Mouse (Mus musculus) embryonic facial prominence, embryonic 11.5 days (tissue): ENCODE results near the gene 4933424G06Rik. TPM values are rescaled to one million over a fixed set of nuclear protein-coding genes. Genes with fewer than 3 reads are reported as not detected.

Source experiments
- ATAC-seq: fragments of 200-750 bp; cut with Nextera tagmentation; replicated peaks from 2 replicates; pipeline ENCODE4 v1.8.0; 2017; ENCODE audit warnings: low read depth; ENCODE audit not compliant: insufficient number of reproducible peaks, low FRiP score, low TSS enrichment
- DNase-seq: peaks from one replicate; pipeline ENCODE4 v3.0.0-alpha.2; 2015; ENCODE audit warnings: low spot score
- H3K27ac ChIP-seq: fragments of 300-500 bp; sonication (generic); replicated peaks from 2 replicates; pipeline ENCODE4 v1.5.1; 2014; ENCODE audit warnings: mild to moderate bottlenecking, low read depth, low read length, control low read depth
- H3K27me3 ChIP-seq: fragments of 300-500 bp; sonication (generic); 2 replicates; pipeline ENCODE4 v1.6.1; 2014; ENCODE audit warnings: mild to moderate bottlenecking, low read length, moderate library complexity, mixed read lengths; ENCODE audit not compliant: control insufficient read depth, insufficient read depth
- H3K36me3 ChIP-seq: fragments of 300-500 bp; sonication (generic); replicated peaks from 2 replicates; pipeline ENCODE4 v1.6.1; 2014; ENCODE audit warnings: low read depth, mild to moderate bottlenecking, low read length, moderate library complexity, mixed read lengths; ENCODE audit not compliant: control insufficient read depth, insufficient read depth
- H3K4me1 ChIP-seq: fragments of 300-500 bp; sonication (generic); 2 replicates; pipeline ENCODE4 v1.6.1; 2014; ENCODE audit warnings: low read length, mixed read lengths; ENCODE audit not compliant: control insufficient read depth, insufficient read depth
- H3K4me2 ChIP-seq: fragments of 300-500 bp; sonication (generic); 2 replicates; pipeline ENCODE4 v1.6.1; 2014; ENCODE audit warnings: low read depth, mild to moderate bottlenecking, control low read depth, low read length, moderate library complexity
- H3K4me3 ChIP-seq: fragments of 300-500 bp; sonication (generic); 2 replicates; pipeline ENCODE4 v1.5.1; 2014; ENCODE audit warnings: low read depth, low read length, control low read depth
- H3K9ac ChIP-seq: fragments of 300-500 bp; sonication (generic); replicated peaks from 2 replicates; pipeline ENCODE4 v1.6.1; 2014; ENCODE audit warnings: mild to moderate bottlenecking, control low read depth, low read length
- H3K9me3 ChIP-seq: fragments of 300-500 bp; sonication (generic); replicated peaks from 2 replicates; pipeline ENCODE4 v1.6.1; 2016; ENCODE audit warnings: mild to moderate bottlenecking, low read length, inconsistent platforms, mixed read lengths; ENCODE audit not compliant: control insufficient read depth
- WGBS: fragments of 180-500 bp; shearing (Covaris S2); extraction: QIAGEN DNeasy Blood & Tissue Kit; methylation state at CpG from one replicate; pipeline ENCODE4 v1.1.7; 2014; 5-methylcytosine and 5-hydroxymethylcytosine counted together
- polyA plus RNA-seq: library from polyadenylated mRNA; unstranded; fragments of >200 nt; fragmentation: Nextera tagmentation; extraction: Ambion mirVana; gene quantifications from 2 replicates; pipeline ENCODE4 v1.2.1, GENCODE M21; 2014

Gene 4933424G06Rik
- polyA plus RNA-seq, 1 experiment from 2014 or later, result 0.31 TPM

- DNase-seq (no peak), ATAC-seq (no peak)
- H3K9me3 ChIP-seq, result no peaks in the 10 kb centered on the region
- H3K27ac ChIP-seq, result no peak overlapping the region
- no peak overlapping the region for H3K4me3 ChIP-seq
- 0 out of 2 replicates have a peak, but pooled peaks cover 4% of the 10 kb centered on the region for H3K27me3 ChIP-seq
- H3K9ac ChIP-seq, result no peak overlapping the region
- no peaks in the 10 kb centered on the region for H3K4me1 ChIP-seq
- H3K4me2 ChIP-seq, result no peak overlapping the region
- H3K36me3 ChIP-seq, result no peaks in the 10 kb centered on the region
- WGBS, result 61% methylated on average over 10 of the region's 10 CpGs
These were observed 57.4 kb downstream of the 4933424G06Rik start for GRCm38 (mm10) chr1:36767321-36767720.

DNA sequence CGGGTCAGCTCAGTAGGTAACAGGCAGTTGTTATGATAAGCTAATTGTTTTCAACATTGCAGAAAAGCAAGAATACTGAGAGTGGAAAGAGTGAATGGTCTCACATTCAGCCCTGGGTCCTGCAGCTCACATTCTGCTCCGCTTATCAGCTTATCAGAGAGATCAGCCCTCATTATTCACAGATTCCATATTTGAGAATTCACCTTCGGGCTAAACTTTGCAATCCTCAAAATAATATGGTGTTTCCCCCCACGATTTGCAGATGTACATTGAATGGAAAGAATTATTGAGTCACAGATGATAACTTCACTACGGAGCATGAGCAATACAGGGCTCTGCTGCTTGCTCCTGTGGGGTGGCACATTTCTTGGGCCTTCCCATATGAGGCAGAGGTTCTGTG, 58.8 kb downstream of the 4933424G06Rik start:
- DNase-seq, result no peak
- 66% methylated on average over 5 of the region's 5 CpGs for WGBS

DNA sequence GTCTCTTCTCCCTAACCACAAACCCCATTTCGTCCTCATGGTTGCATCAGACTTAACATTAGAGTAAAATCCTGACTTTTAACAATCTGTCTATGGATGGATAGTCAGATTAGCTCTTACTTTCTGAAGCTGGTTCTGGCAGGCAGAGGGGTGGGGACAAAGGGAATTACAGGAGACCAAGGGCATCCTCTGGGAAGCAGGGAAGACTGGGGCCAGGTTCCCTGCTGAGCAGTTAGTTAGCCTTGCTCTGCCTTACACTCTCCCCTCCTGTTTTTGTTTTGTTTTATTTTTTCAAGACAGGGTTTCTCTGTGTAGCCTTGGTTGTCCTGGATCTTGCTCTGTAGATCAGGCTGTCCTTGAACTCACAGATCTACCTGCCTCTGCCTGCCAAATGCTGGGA, 60.0 kb downstream of the 4933424G06Rik start:
- Histone ChIP-seq H3K27ac (no peak overlapping the region), H3K4me3 (no peak overlapping the region), H3K4me2 (no peak overlapping the region), H3K9me3 (no peaks in the 10 kb centered on the region), H3K27me3 (0 out of 2 replicates have a peak, but pooled peaks cover 4% of the 10 kb centered on the region), H3K4me1 (no peaks in the 10 kb centered on the region), H3K36me3 (no peaks in the 10 kb centered on the region), H3K9ac (no peak overlapping the region)
- ATAC-seq (no peak), DNase-seq (no peak)
- 89% methylated on average over 1 of the region's 1 CpGs for WGBS

More for the DNA sequence above, 58.8 kb downstream of the 4933424G06Rik start:
- no peak overlapping the region for H3K4me2 ChIP-seq
- no peak overlapping the region for H3K9ac ChIP-seq
- H3K27ac ChIP-seq, result no peak overlapping the region
- no peak overlapping the region for H3K4me3 ChIP-seq
- no peaks in the 10 kb centered on the region for H3K36me3 ChIP-seq
- no peak for ATAC-seq
- H3K27me3 ChIP-seq, result 0 out of 2 replicates have a peak, but pooled peaks cover 4% of the 10 kb centered on the region
- no peaks in the 10 kb centered on the region for H3K9me3 ChIP-seq
- H3K4me1 ChIP-seq, result no peaks in the 10 kb centered on the region

DNA sequence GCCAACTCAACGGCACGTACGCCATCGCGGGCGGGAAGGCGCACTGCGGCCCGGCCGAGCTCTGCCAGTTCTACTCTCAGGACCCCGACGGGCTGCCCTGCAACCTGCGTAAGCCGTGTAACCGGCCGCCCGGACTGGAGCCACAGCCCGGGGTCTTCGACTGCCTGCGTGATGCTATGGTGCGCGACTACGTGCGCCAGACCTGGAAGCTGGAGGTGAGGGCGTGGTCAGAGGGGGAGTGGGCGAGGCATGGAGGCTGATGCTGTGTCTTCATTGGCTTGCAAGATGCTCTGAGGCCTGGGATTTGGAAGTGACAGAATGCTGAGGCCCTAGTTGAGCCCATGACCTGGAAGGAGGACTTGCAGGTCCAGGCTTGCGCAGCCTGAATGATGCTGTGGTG, 61.0 kb downstream of the 4933424G06Rik start:
- H3K9ac ChIP-seq, result no peak overlapping the region
- H3K4me3 ChIP-seq, result no peak overlapping the region
- H3K27ac ChIP-seq, result no peak overlapping the region
- H3K4me2 ChIP-seq, result peak overlapping the region; percentile 30
- H3K9me3 ChIP-seq, result no peaks in the 10 kb centered on the region
- H3K4me1 ChIP-seq, result no peaks in the 10 kb centered on the region
- 0 out of 2 replicates have a peak, but pooled peaks cover 4% of the 10 kb centered on the region for H3K27me3 ChIP-seq
- no peaks in the 10 kb centered on the region for H3K36me3 ChIP-seq
- peak; percentile 33 for DNase-seq
- ATAC-seq, result peak; percentile 29; the same call in 1 of the 2 replicates
- WGBS, result 16% methylated on average over 27 of the region's 27 CpGs

DNA sequence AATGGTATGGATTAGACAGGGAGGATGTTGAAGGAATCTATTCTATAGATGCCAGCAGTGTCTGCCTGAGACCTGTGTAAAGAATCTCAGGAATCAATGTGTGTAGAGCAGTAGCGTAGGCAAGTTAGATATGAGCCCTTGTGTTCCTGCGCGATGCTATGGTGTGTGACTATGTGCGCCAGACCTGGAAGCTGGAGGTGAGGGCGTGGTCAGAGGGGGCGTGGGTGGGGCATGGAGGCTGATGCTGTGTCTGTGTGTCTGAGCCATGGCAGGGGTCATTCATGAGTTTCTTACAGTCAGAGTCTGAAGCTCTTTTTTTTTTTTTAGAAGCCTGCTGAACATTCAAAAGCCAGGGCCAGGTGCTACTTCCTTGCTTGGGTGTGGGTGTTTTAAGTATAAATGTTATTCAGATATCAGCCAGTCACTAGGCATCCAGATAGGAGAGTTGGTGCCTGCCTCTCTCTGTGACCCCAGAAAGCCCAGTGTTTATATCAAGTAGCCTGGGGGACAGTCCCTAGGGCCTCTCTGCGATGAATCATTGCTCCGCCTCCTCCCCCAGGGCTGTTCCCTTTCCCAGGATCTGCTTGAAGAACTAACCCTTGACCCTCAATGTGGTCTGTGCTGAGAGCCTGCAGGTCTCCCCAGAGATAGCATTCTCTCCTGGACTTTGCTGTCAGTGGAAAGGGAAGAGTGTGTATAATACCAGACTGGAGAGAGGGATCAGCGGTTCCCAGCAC, 62.4 kb downstream of the 4933424G06Rik start:
- 85% methylated on average over 9 of the region's 9 CpGs for WGBS
- no peak overlapping the region for H3K27ac ChIP-seq
- no peak overlapping the region for H3K4me3 ChIP-seq
- H3K36me3 ChIP-seq, result no peaks in the 10 kb centered on the region
- no peaks in the 10 kb centered on the region for H3K4me1 ChIP-seq
- no peak for DNase-seq
- no peak overlapping the region for H3K4me2 ChIP-seq
- no peak for ATAC-seq
- H3K9me3 ChIP-seq, result no peaks in the 10 kb centered on the region
- no peak overlapping the region for H3K9ac ChIP-seq
- 0 out of 2 replicates have a peak, but pooled peaks cover 4% of the 10 kb centered on the region for H3K27me3 ChIP-seq

GRCm38 (mm10) chr1:36780793-36781192, 70.8 kb downstream of the 4933424G06Rik start:
- Histone ChIP-seq H3K36me3 (no peaks in the 10 kb centered on the region), H3K4me2 (no peak overlapping the region), H3K4me1 (no peaks in the 10 kb centered on the region), H3K9ac (no peak overlapping the region), H3K9me3 (no peaks in the 10 kb centered on the region), H3K4me3 (no peak overlapping the region), H3K27ac (no peak overlapping the region), H3K27me3 (no peaks in the 10 kb centered on the region)
- 84% methylated on average over 13 of the region's 13 CpGs for whole genome bisulfite sequencing
- DNase-seq (no peak), ATAC-seq (no peak)

- WGBS, result 76% methylated on average over 11 of the region's 11 CpGs
- H3K36me3 ChIP-seq, result no peaks in the 10 kb centered on the region
- H3K27me3 ChIP-seq, result no peaks in the 10 kb centered on the region
- no peak overlapping the region for H3K4me2 ChIP-seq
- no peak overlapping the region for H3K9ac ChIP-seq
- H3K9me3 ChIP-seq, result no peaks in the 10 kb centered on the region
- no peaks in the 10 kb centered on the region for H3K4me1 ChIP-seq
- H3K27ac ChIP-seq, result no peak overlapping the region
- no peak overlapping the region for H3K4me3 ChIP-seq
- no peak for DNase-seq
- ATAC-seq, result no peak
These were observed 72.5 kb downstream of the 4933424G06Rik start for GRCm38 (mm10) chr1:36782476-36782875.

- WGBS, result 4% methylated on average over 20 of the region's 20 CpGs
- Histone ChIP-seq H3K4me1 (no peaks in the 10 kb centered on the region), H3K4me2 (peak overlapping the region; percentile 64), H3K9me3 (no peaks in the 10 kb centered on the region), H3K36me3 (no peaks in the 10 kb centered on the region), H3K9ac (peak overlapping the region; percentile 22; the same call in 1 of the 2 replicates), H3K27ac (no peak overlapping the region), H3K4me3 (peak overlapping the region; percentile 27), H3K27me3 (no peaks in the 10 kb centered on the region)
- DNase-seq, result peak; percentile 86
- ATAC-seq, result peak; percentile 61
These were observed 74.6 kb downstream of the 4933424G06Rik start for GRCm38 (mm10) chr1:36784365-36785134.
